Mouse (Mus musculus) lung, postnatal 14 days (tissue): ENCODE data around the gene Rgs2.
A peak's percentile ranks its signal among the peaks of the same experiment; 100 is the strongest.

Experiments used
- DNase-seq: peaks from one replicate; pipeline ENCODE4 v3.0.0; 2021

Rgs2 gene

DNA sequence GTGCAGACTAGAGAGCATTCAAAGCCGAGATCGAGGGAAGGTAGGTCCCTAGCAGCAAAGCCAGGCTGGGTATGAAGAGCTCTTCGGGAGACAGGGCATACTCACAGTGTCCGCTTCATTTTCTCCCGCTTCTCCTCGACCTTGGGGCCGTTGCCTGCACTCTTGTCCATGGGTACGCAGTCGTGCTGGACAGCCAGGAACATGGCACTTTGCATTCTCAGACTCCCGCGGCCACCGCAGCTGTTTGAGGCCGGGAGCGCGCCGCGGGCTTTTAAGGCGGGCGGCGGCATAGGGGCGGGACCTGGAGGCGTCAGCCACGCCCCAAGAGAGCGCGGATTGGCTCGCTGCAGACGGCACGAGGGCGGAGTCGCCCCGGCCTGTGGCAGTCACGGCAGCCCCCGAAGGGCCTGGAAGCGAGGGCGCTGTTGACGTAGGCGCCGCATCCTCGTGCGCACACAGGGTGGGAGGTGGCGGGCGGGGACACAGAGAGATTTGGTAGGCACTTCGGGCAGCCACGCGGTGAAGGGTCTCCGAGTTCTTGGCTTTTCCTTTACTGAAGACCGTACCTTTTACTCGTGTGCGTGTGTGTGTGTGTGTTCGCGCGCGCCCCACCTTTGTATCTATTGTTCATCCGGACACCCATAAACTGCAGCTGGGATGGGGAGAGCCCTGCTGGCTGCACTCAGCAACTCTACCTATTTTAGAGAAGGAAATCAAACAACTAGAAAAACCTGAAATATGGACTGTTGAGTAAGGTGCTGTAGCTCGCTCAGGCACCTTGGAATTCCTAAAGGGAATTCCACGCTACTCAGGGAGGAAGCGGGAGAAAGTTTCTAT lies at the start of gene Rgs2:
Rgs2 (minus strand) TSS at position 258 of the 837 bp plus-strand sequence.
- peak; percentile 96 for DNase-seq

DNA sequence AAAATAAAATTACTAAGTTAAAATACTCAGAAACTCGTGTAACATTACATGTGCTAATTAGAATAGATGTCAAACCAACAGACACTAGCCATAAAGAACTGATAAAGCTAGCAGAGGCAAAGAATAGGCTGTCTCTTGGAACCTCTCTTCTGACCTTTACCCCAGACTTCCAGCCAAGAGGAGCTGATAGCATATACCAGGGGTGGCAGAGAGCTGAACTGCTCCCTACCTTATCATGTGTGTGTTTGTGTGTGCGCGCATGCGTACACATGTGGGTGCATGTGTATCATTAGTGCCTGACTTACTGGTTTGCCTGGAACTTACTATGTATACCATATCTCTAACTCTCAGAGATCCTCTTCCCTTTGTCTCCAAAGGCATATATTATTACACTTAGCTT lies 49.4 kb upstream of the Rgs2 start:
- no peak for DNase-seq

DNA sequence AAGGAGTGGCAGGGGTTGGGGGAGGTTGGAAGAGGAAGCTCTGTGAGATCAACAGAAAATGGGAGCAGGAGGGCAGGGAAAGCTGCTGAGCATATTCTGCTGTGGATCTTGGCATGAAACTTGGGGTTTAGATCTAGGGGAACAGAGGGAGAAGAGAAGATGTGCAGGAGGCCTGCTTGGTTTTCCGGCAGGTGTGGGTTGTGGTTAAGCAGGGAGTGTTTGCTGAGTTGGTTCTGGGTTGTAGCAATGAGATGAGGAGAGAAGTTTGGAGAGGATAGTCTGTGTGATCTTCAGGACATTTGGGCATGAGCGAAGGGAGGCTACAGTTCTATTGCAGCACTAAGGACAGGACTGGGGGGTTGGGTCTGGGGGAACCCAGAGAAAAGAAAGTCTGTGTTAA lies 37.9 kb upstream of the Rgs2 start:
- no peak for DNase-seq

DNA sequence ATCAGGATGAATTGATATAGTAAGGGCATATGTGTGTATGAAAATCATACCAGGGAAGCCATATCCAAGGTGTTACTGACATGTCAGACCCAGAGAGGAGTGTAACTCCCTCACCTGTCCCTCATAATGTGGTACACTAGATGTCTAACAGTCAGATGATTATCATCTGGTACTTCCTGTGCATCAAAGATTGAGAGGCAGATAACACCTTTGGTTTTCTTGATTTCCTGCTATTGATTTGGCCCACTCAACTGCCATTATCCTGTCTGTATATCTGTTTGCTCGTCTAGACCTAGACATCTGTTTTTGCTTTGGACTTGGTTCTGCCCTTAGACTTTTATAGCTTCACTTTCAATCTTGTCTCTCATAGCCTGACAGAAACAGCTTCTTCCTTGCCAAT lies 29.5 kb upstream of the Rgs2 start:
- no peak for DNase-seq

DNA sequence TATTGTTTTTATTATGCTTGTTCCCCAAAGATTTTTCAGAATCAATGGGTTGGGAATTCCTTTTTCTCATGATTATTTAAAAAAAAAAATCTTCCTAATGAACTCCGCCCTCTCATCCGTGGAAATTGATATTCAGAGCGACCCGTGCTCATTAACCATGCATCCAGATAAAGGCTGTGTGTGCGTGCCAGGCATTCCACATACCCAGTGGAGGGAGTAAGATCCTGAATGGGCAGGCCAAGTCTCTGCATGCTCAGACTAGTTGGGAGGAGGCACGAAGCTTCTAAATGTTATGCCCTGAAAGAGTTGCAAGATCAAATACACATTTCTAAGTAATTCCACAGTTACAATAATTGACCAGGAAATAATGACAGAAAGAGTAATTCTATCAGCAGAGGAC lies 26.5 kb upstream of the Rgs2 start:
- no peak for DNase-seq

DNA sequence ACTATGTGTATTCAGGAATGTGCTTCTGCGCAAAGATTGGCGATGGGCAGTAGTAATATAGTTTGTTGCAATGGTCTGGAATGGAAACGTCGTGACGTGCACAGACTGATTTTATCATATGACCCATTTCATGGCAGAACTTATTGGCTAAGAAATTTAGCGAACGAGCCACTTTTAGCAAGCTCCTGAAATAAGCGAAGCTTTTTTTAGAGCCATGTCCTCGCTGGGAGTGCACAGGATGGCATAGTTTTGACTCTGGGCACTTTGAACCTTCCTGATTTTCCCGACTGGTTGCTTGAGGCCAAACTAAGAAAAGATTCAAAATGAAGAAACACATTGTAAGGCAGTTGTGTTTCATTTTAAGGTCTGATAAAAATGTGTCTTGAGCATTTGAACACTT lies 25.7 kb upstream of the Rgs2 start:
- no peak for DNase-seq

DNA sequence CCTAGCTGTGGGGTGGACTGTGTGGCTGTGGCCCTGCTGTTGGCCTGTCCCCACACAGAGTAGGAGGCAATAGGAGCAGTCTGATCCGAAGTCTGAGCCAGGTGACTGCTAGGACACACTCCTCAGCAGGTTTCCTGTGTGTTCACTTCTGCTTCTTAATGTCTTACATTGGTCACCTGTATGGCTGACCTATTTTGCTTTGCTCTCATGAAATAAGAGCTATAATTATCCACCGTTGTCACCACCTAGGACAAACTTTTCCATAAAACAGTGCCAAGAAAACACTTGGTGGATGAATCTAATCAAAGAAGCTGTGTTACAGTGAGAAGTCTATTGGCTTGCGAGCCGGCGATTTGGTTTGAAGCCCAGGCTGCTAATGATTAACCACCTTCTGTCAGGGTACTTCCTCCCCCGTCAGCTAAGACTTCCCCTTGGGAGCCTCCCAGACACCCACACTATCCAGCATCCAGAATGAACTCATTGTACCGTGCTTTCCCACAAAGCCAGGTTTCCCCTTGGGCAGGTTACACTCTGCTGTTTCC lies 14.5 kb upstream of the Rgs2 start:
- no peak for DNase-seq

DNA sequence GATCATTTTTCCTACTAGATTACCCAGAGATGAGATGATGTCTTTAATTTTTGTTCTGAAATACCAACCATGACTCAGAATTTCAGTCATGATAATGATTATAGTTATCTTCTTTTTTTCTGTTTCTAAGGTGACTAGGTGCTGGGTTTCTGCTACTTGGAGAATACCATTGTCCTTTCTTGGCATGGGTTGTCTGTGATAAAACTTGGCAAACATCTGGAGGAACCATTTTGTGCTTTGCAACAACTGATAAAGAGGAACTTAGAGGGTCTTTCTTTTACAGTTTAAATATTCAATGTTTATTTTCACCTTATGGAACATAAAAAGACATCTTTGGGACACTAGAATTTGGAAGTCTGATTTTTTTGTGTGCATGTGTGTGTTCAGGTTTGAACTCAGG lies 10.0 kb upstream of the Rgs2 start:
- DNase-seq: no peak

DNA sequence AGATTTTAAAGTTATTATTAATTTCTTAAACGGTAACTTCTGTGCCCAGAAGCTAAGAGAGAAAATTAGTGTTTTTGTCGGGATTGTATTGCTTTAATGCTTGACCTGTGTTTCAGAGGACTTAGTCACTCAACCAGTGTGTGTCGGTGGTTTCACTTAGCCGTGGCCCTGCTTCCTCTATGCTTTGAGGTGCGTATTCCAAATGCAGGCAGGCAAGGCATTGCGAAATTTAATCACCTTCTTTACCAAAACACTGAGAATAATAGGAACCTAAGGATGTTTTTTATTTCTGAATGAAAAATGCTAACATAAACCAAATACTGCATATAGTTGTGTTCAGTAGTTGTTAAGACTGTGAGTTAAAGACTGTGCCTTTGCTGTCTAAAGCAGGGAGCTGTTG lies 3.4 kb upstream of the Rgs2 start:
- no peak for DNase-seq

DNA sequence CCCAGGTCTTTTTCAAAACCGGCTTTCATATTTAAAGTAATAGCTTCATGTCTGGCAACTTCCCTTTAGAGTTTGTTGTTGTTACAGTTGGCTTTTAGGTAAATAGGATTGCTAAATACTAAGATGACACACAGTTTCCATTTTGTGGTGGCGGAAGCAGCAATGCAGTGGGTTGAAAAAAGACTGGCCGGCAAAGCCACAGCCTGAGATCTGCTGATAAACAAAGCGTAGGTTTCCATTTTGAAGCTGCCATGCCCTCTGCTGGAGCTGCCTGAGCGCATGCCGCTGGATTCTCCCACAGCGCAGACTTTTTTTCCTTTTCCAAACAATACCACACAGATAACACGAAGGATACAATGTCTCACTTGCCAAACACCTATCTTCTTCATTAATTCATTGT lies 2.6 kb upstream of the Rgs2 start:
- peak; percentile 77 for DNase-seq

DNA sequence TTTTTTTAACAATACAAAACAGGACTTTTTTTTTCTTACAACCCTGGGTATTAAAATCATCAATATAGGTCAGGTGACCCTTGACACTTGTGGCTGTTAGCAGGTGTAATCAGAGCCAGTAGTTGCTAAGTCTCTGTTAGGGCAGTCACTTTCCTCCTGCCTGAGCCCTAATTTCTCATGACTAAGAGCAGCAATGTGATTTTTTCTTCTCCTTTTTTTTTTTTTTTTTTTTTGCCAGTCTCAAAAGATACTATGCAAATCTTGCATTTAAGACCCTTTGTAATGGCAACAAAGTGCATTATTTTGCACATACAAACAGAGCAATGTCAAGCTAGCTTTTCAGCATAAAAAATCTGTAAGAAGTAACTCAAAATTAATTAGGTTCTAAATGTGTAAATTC lies 1.7 kb upstream of the Rgs2 start:
- no peak for DNase-seq

DNA sequence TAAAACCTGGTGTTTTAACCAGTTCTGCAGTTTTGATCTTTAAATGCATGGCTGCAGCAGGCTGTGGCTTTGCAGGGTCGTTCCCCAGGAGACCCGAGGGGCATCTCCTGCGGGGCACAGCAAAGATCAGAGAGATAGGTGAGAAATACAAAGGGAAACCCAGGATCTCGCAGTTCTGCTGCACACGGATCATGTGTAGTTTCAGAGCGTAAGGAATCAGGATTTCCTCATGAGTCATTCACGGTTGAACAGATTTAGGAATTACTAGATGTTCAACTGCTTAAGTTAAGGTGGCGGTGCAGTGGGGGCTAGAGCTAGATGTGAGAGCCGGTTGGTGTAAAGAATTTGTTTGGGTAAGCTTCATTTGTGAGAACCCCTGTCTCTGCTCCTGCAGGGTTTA lies 780 bp upstream of the Rgs2 start:
- no peak for DNase-seq

DNA sequence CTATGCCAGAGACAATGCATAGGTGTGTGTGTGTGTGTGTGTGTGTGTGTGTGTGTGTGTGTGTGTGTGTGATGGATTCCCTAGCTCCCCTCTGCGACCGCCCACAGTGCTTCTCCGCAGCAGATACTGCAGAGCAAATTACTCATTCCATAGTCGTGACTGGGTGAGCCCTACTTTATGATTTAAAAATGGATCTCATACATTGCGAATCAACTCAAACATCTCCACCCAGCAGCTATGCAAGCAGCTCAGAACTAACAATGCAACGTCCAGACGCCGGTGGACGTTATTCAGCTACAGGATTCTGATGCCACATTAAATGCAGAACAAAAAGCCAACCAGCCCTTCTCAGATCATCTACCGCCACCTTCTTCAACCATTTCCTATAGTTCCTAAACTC lies 545 bp downstream of the Rgs2 start:
- peak; percentile 16 for DNase-seq

DNA sequence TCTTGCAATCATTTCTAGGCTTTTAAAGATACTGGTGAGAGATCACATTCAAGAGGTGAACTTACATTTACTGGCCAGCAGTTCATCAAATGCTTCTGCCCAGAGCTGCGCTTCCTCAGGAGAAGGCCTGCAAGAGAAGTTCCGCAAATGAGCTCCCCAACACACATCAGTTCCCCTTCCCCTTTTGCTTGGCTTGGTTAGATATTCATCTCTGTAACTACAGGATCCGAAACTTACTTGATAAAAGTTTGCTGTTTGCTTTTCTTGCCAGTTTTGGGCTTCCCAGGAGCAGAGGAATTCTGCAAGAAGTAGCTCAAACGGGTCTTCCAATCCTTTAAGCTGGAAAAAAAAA lies 1.3 kb downstream of the Rgs2 start:
- no peak for DNase-seq

DNA sequence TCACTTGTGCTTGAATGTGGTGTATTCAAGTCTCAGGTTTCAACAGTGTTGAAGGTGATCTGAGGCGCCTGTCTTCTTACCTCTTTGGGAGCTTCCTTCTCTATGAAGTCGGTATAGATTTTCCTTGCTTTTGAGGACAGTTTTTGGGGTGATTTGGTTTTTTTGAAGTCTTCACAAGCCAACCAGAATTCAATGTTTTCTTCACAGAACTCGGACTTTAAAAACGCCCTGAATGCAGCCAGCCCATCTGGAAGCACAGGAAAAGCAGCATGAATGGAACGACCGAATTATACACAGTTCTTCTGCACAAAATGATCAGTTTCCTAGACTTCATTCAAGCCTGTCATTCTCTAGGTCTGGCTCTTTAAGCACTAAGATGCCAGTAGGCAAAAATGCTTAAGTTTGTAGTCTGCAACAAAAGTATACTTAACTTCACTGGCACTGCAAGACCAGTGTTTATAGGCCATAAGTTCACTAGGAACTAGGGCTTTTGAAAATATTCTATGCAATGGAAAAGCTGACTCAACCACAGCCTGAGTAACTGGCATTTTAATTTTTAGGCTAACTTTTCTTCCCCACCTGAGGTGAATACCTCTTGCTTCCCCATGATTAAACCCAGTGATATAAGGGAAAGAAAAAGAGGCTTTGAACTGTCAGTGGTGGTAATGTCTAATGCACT lies 1.8 kb downstream of the Rgs2 start:
- no peak for DNase-seq

DNA sequence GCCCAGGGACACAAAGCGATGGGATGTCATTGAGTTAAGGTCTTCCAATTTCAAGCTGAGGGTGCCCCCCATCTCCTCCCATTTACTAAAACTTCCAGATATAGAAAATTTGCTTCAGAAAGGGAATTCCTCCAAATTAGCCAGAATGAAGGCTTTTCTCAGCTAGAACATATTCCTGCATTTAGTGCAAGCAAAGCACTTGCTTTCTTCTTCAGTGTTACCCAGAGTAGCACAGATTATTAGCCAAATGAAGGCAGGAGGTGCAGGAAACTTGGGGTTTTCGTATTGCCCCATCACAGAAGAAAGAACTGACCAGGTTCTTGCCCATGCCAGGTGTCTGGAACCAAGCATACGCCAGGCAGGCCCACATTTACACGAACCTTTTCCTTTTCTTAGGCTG lies 3.7 kb downstream of the Rgs2 start:
- DNase-seq: no peak

DNA sequence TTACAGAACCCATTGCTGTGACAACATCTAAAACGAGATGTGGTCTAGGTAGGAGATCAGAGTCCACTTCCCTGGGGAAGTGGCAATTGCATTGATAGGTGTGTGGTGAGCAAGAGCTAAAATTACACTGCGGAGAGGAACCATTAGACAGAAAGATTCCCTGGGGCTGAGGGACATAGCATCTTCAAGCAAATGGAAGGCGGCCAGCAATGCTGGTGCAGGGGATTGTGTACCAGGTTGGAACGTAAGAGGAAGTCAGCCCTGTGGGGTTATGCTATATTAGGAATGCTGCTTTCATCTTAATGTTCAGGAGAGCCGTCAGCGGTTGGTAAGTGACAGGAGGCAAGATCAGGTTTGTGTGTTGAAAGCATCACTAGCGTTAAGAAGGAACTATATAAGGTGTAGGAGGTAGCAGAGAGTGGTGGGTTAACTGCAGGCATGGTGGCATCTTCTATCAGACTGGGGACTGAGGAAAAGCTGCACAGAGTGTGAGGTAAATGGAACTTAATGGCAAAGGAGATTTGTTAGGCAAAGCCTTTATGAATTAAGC lies 4.5 kb downstream of the Rgs2 start:
- peak; percentile 15 for DNase-seq

DNA sequence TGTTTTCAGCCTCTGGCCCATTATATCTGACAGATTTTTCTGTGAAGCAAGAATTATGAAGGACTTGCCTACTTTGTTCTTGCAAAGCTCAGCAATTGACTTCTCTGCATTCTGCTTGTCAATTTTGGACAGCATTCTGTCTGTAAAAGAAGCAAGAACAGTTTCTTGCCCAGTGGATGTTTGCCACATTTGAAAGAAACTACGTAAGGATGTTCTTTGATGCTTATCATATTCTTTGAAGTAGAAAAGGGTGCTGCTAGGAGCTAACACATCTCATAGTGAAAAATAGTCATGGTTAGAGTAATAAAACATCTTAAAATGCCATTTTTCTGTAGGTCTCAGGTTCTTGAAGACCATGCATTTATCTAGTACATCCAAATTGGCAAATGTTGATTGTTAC lies 10.9 kb downstream of the Rgs2 start:
- DNase-seq: no peak

DNA sequence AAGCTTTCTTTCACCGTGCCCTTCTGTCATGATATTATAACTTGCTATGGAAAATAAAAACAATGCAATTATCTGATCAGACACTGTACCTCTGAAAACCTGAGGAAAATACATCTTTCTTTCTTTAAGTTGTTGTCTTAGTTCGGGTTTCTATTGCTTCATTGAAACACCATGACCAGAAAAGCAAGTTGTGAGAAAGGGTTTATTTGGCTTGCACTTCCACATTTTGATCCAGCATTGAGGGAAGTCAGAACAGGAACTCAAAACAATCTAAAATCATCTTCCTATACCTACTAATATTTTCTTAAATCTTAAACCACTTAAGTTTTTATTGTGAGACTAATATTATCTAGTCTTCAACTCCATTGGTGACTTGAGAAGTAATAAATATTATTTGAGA lies 11.4 kb downstream of the Rgs2 start:
- no peak for DNase-seq

DNA sequence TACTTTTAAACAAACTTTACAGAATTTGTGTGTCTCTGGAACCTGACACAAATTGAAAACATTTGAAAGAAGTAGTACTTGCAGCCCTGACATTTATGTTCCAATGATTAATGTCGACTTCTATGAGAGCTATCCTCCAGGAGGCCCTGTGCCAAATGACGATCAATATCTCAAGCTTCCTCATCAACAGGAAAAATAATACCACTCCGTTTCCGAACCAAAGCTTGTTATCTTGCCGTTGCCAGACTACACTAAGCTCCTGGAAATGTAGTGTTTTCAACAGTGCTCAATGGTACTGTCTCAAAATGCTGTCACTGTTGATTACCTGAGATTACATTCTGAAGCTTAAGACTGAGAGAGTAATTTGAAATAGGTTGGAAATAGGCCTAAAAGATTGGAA lies 13.7 kb downstream of the Rgs2 start:
- DNase-seq: no peak

DNA sequence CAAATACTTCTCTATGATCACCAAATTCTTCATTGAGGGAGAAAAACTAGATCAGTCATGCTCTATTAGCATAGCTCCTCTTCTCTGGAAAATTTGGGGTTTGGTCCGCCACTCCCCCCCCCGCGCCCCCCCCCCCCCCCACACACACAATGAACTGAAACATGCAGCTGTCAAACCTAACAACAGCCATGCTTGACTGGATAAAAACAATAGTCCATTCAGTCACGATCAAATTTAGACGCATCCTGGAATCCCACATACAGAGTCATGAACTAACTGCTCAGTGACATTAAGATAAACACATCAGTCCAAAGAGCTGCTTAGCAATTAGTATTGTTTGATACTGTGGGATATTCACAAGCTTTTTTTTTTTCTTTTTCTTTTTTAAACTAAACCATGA lies 14.2 kb downstream of the Rgs2 start:
- no peak for DNase-seq

DNA sequence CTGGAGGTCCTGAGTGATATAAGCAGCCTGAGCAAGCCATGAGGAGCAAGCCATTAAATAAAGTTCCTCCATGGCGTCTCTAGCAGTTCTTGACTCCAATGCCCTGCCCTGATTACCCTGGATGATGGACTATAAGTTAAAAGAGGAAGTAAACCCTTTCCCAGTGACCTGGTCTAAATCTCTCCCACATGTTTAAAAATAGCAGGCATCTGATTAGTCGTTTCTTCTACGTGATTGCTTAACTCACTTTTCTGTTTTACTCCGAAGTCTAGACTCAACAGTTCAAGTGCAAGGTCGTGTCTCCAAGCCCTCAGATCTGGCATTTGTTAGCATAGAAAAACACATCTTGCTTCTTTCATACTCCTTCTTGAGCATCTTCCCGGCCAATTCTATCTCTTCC lies 15.2 kb downstream of the Rgs2 start:
- DNase-seq: no peak

DNA sequence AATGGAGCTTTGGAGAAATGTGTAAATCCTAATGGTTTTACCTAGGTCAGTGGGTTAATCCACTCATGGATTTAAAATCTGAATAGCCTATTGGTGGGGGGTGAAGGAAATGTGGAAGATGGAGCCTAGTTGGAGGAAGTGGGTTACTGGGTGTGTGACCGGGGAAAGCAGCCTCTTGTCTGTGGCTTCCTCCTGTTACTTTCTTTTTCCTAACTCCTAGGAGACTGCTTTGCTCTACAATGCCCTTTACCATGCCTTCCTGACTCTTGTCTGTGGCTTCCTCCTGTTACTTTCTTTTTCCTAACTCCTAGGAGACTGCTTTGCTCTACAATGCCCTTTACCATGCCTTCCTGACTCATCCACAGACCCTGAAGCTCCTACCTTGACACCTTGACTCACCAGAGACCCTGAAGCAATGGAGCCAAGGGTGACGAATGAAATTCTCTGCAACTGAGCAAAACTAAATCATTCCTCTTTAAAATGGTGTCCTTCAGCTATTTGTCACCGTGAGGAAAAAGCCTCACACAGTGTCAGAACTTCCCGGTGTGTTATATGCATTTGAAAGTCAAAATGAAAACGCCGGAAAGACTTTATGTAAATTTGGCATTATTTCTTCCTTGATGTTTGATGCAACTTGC lies 18.9 kb downstream of the Rgs2 start:
- DNase-seq: no peak
